In genomic region chr5:111104801-111105200, GRCm38 (mm10) we compare ENCODE assay signal across 26 mouse cellular contexts.
A peak's percentile ranks its signal among the peaks of the same experiment; 100 is the strongest.
DNase-seq lines count a peak whose midpoint lies in the region; ATAC-seq and TF ChIP-seq lines count a peak whose summit lies in the region.
"Had no signal": no experiment of that assay in that cellular context is flagged by ENCODE, and none has a peak within 500 bp of the region (broad histone marks: within the 10 kb centered on the region; RNA-seq: fewer than 3 reads in every experiment).

No protein-coding gene starts in this region.

- WGBS in kidney, embryonic 15.5 days: 50% methylated on average over 7 of the region's 7 CpGs
- WGBS in kidney, postnatal 0 days: 36% methylated on average over 7 of the region's 7 CpGs

- DNase-seq in cerebellum, postnatal 14 days: peak; percentile 74 to 83
- DNase-seq in cerebellum, adult 11-12 months: no peak
- DNase-seq in kidney, adult 18-20 months: peak; percentile 73
- no peak for DNase-seq in kidney, postnatal 0 days (ENCODE audit: low spot score)
- peak; percentile 87 to 92 for DNase-seq in kidney, postnatal 36 days
- DNase-seq in right cerebral cortex, postnatal 4 days: no peak
- DNase-seq: B cell, adult 2 months; layer of hippocampus, postnatal 36 days; lung, embryonic 14.5 days; midbrain, embryonic 14.5 days; right cerebral cortex, postnatal 14 days; spleen, adult 18-20 months; thymus, postnatal 14 days had no signal

- no peak for TF ChIP-seq CTCF in kidney, postnatal 0 days (IDR thresholded peaks at IDR 0.05; ENCODE audit: low read depth)

- H3K36me3 ChIP-seq in kidney, embryonic 15.5 days: peaks cover 14% of the 10 kb centered on the region
- peaks cover 3% of the 10 kb centered on the region; the same call in 1 of the 2 replicates for H3K36me3 ChIP-seq in kidney, postnatal 0 days (ENCODE audit: insufficient read depth, low read length)
- H3K36me3 ChIP-seq: G1E; liver, embryonic 12.5 days had no signal

- H3K4me3 ChIP-seq in kidney, embryonic 15.5 days (replicated peaks): no peak overlapping the region
- H3K4me3 ChIP-seq in kidney, postnatal 0 days (replicated peaks; ENCODE audit: low read depth, low read length): no peak overlapping the region
- H3K4me3 ChIP-seq: embryonic facial prominence, embryonic 10.5 days; forebrain, embryonic 15.5 days; heart, embryonic 15.5 days; limb, embryonic 13.5 days; liver, embryonic 12.5 days; megakaryocyte, embryonic 14.5 days; neural tube, embryonic 12.5 days had no signal

- H3K9ac ChIP-seq in kidney, embryonic 15.5 days: no peak overlapping the region
- no peak overlapping the region for H3K9ac ChIP-seq in kidney, postnatal 0 days (ENCODE audit: low read depth, low read length)
- H3K9ac ChIP-seq: forebrain, embryonic 15.5 days; heart, embryonic 15.5 days; limb, embryonic 13.5 days; liver, embryonic 12.5 days; lung, embryonic 14.5 days; neural tube, embryonic 12.5 days had no signal

- H3K9me3 ChIP-seq in kidney, embryonic 15.5 days (replicated peaks): no peaks in the 10 kb centered on the region
- no peaks in the 10 kb centered on the region for H3K9me3 ChIP-seq in kidney, postnatal 0 days (replicated peaks; ENCODE audit: low read length)
- H3K9me3 ChIP-seq: embryonic facial prominence, embryonic 10.5 days; forebrain, embryonic 15.5 days; G1E; heart, embryonic 15.5 days; limb, embryonic 13.5 days; liver, embryonic 12.5 days; megakaryocyte, embryonic 14.5 days; neural tube, embryonic 12.5 days had no signal

- H3K4me1 ChIP-seq in kidney, embryonic 15.5 days: peaks cover 43% of the 10 kb centered on the region
- H3K4me1 ChIP-seq in kidney, postnatal 0 days (replicated peaks; ENCODE audit: insufficient read depth, low read length): peaks cover 12% of the 10 kb centered on the region; the same call in 1 of the 2 replicates
- H3K4me1 ChIP-seq: heart, embryonic 15.5 days; liver, embryonic 12.5 days had no signal

- no peak for ATAC-seq in kidney, embryonic 15.5 days (replicated peaks; ENCODE audit: low FRiP score)
- 0 out of 2 replicates have a peak, but pooled peaks have one; percentile 11 for ATAC-seq in kidney, postnatal 0 days (replicated peaks; ENCODE audit: low FRiP score, low read depth)
- ATAC-seq: forebrain, embryonic 15.5 days; hindbrain, embryonic 16.5 days; intestine, embryonic 16.5 days; liver, embryonic 12.5 days; Patski had no signal

- no peak overlapping the region for H3K4me2 ChIP-seq in kidney, embryonic 15.5 days
- no peak overlapping the region for H3K4me2 ChIP-seq in kidney, postnatal 0 days (ENCODE audit: low read length)
- H3K4me2 ChIP-seq: forebrain, embryonic 15.5 days; heart, embryonic 15.5 days; limb, embryonic 13.5 days; liver, embryonic 12.5 days; lung, embryonic 14.5 days; neural tube, embryonic 12.5 days had no signal

- H3K27ac ChIP-seq in kidney, embryonic 15.5 days: no peak overlapping the region
- no peak overlapping the region for H3K27ac ChIP-seq in kidney, postnatal 0 days
- H3K27ac ChIP-seq: embryonic facial prominence, embryonic 10.5 days; forebrain, embryonic 15.5 days; heart, embryonic 15.5 days; limb, embryonic 13.5 days; liver, embryonic 12.5 days; neural tube, embryonic 12.5 days had no signal

- no peaks in the 10 kb centered on the region for H3K27me3 ChIP-seq in kidney, embryonic 15.5 days
- no peaks in the 10 kb centered on the region for H3K27me3 ChIP-seq in kidney, postnatal 0 days (ENCODE audit: insufficient read depth, low read length)
- H3K27me3 ChIP-seq: CH12.LX; forebrain, embryonic 15.5 days; heart, embryonic 15.5 days; limb, embryonic 13.5 days; liver, embryonic 12.5 days; megakaryocyte, embryonic 14.5 days; neural tube, embryonic 12.5 days; Patski had no signal

Comparison
In these comparisons a context has a peak if more than half of its experiments do, and no peak if none do; other contexts are left out.
1. DNase-seq: peak in cerebellum, postnatal 14 days (2 of 2), kidney, adult 18-20 months (single experiment) and kidney, postnatal 36 days (2 of 2); none in cerebellum, adult 11-12 months (single experiment), kidney, postnatal 0 days (single experiment) and right cerebral cortex, postnatal 4 days (single experiment).